Mouse (Mus musculus): ENCODE results near the gene Apba1. TPM values are rescaled to one million over a fixed set of nuclear protein-coding genes. Genes with fewer than 3 reads are reported as not detected.

Gene Apba1
- polyA plus RNA-seq, 1 experiment from 2014 or later, result 0.10 TPM

- H3K9ac ChIP-seq (ENCODE audit: low read depth, low read length), result no peak overlapping the region
- 86% methylated on average over 7 of the region's 7 CpGs for WGBS
- no peak overlapping the region for H3K4me2 ChIP-seq
- ATAC-seq (replicated peaks; ENCODE audit: low FRiP score), result no peak
- H3K4me1 ChIP-seq (replicated peaks; ENCODE audit: control insufficient read depth, insufficient read depth, low read length), result no peaks in the 10 kb centered on the region
- no peak overlapping the region for H3K27ac ChIP-seq (ENCODE audit: low read depth, low read length)
- no peak overlapping the region for H3K4me3 ChIP-seq (ENCODE audit: low read depth, low read length)
- DNase-seq (ENCODE audit: low spot score), result no peak
- H3K9me3 ChIP-seq (ENCODE audit: control insufficient read depth, low read length), result peaks cover 3% of the 10 kb centered on the region; the same call in 1 of the 2 replicates
- no peaks in the 10 kb centered on the region for H3K27me3 ChIP-seq (replicated peaks; ENCODE audit: control insufficient read depth, insufficient read depth, low read length)
- no peaks in the 10 kb centered on the region for H3K36me3 ChIP-seq (ENCODE audit: control insufficient read depth, insufficient read depth, low read length)
Observed at GRCm38 (mm10) chr19:23855832-23856231, 97.1 kb downstream of the Apba1 start.

GRCm38 (mm10) chr19:23858091-23858490 is 99.4 kb downstream of the Apba1 start:
- H3K9ac ChIP-seq (ENCODE audit: low read depth, low read length), result no peak overlapping the region
- no peaks in the 10 kb centered on the region for H3K4me1 ChIP-seq (replicated peaks; ENCODE audit: control insufficient read depth, insufficient read depth, low read length)
- no peak overlapping the region for H3K4me2 ChIP-seq
- no peak for ATAC-seq (replicated peaks; ENCODE audit: low FRiP score)
- peaks cover 3% of the 10 kb centered on the region; the same call in 1 of the 2 replicates for H3K9me3 ChIP-seq (ENCODE audit: control insufficient read depth, low read length)
- whole genome bisulfite sequencing, result 87% methylated on average over 4 of the region's 4 CpGs
- no peaks in the 10 kb centered on the region for H3K36me3 ChIP-seq (ENCODE audit: control insufficient read depth, insufficient read depth, low read length)
- H3K4me3 ChIP-seq (ENCODE audit: low read depth, low read length), result no peak overlapping the region
- H3K27me3 ChIP-seq (replicated peaks; ENCODE audit: control insufficient read depth, insufficient read depth, low read length), result no peaks in the 10 kb centered on the region; the same call in 1 of the 2 replicates
- no peak overlapping the region for H3K27ac ChIP-seq (ENCODE audit: low read depth, low read length)
- no peak for DNase-seq (ENCODE audit: low spot score)

GRCm38 (mm10) chr19:23858781-23859180 is 100.1 kb downstream of the Apba1 start:
- H3K4me1 ChIP-seq (replicated peaks; ENCODE audit: control insufficient read depth, insufficient read depth, low read length), result no peaks in the 10 kb centered on the region
- no peak overlapping the region for H3K9ac ChIP-seq (ENCODE audit: low read depth, low read length)
- no peak for ATAC-seq (replicated peaks; ENCODE audit: low FRiP score)
- DNase-seq (ENCODE audit: low spot score), result no peak
- peaks cover 3% of the 10 kb centered on the region; the same call in 1 of the 2 replicates for H3K9me3 ChIP-seq (ENCODE audit: control insufficient read depth, low read length)
- no peak overlapping the region for H3K27ac ChIP-seq (ENCODE audit: low read depth, low read length)
- no peak overlapping the region for H3K4me2 ChIP-seq
- 91% methylated on average over 9 of the region's 9 CpGs for WGBS
- H3K4me3 ChIP-seq (ENCODE audit: low read depth, low read length), result no peak overlapping the region
- H3K36me3 ChIP-seq (ENCODE audit: control insufficient read depth, insufficient read depth, low read length), result no peaks in the 10 kb centered on the region
- H3K27me3 ChIP-seq (replicated peaks; ENCODE audit: control insufficient read depth, insufficient read depth, low read length), result no peaks in the 10 kb centered on the region; the same call in 1 of the 2 replicates

- DNase-seq (ENCODE audit: low spot score), result no peak
- no peaks in the 10 kb centered on the region for H3K36me3 ChIP-seq (ENCODE audit: control insufficient read depth, insufficient read depth, low read length)
- H3K9me3 ChIP-seq (ENCODE audit: control insufficient read depth, low read length), result peaks cover 3% of the 10 kb centered on the region; the same call in 1 of the 2 replicates
- H3K4me1 ChIP-seq (replicated peaks; ENCODE audit: control insufficient read depth, insufficient read depth, low read length), result no peaks in the 10 kb centered on the region
- WGBS, result 30% methylated on average over 13 of the region's 13 CpGs
- H3K4me2 ChIP-seq, result no peak overlapping the region
- ATAC-seq (replicated peaks; ENCODE audit: low FRiP score), result no peak
- H3K4me3 ChIP-seq (ENCODE audit: low read depth, low read length), result no peak overlapping the region
- H3K9ac ChIP-seq (ENCODE audit: low read depth, low read length), result no peak overlapping the region
- no peaks in the 10 kb centered on the region; the same call in 1 of the 2 replicates for H3K27me3 ChIP-seq (replicated peaks; ENCODE audit: control insufficient read depth, insufficient read depth, low read length)
- H3K27ac ChIP-seq (ENCODE audit: low read depth, low read length), result no peak overlapping the region
Observed at GRCm38 (mm10) chr19:23860151-23860820, 101.6 kb downstream of the Apba1 start.

GRCm38 (mm10) chr19:23862736-23863135 is 104.0 kb downstream of the Apba1 start:
- Histone ChIP-seq H3K27ac (ENCODE audit: low read depth, low read length) (no peak overlapping the region), H3K9me3 (ENCODE audit: control insufficient read depth, low read length) (peaks cover 3% of the 10 kb centered on the region; the same call in 1 of the 2 replicates), H3K4me1 (replicated peaks; ENCODE audit: control insufficient read depth, insufficient read depth, low read length) (no peaks in the 10 kb centered on the region), H3K4me2 (no peak overlapping the region), H3K36me3 (ENCODE audit: control insufficient read depth, insufficient read depth, low read length) (no peaks in the 10 kb centered on the region), H3K4me3 (ENCODE audit: low read depth, low read length) (no peak overlapping the region), H3K27me3 (replicated peaks; ENCODE audit: control insufficient read depth, insufficient read depth, low read length) (no peaks in the 10 kb centered on the region; the same call in 1 of the 2 replicates), H3K9ac (ENCODE audit: low read depth, low read length) (no peak overlapping the region)
- ATAC-seq (replicated peaks; ENCODE audit: low FRiP score) (no peak), DNase-seq (ENCODE audit: low spot score) (no peak)
- WGBS, result 48% methylated on average over 4 of the region's 4 CpGs

GRCm38 (mm10) chr19:23863959-23864358 is 105.3 kb downstream of the Apba1 start:
- Histone ChIP-seq H3K9ac (ENCODE audit: low read depth, low read length) (no peak overlapping the region), H3K9me3 (ENCODE audit: control insufficient read depth, low read length) (no peaks in the 10 kb centered on the region), H3K4me2 (no peak overlapping the region), H3K27ac (ENCODE audit: low read depth, low read length) (no peak overlapping the region), H3K4me3 (ENCODE audit: low read depth, low read length) (no peak overlapping the region), H3K27me3 (replicated peaks; ENCODE audit: control insufficient read depth, insufficient read depth, low read length) (no peaks in the 10 kb centered on the region; the same call in 1 of the 2 replicates), H3K4me1 (replicated peaks; ENCODE audit: control insufficient read depth, insufficient read depth, low read length) (no peaks in the 10 kb centered on the region), H3K36me3 (ENCODE audit: control insufficient read depth, insufficient read depth, low read length) (no peaks in the 10 kb centered on the region)
- ATAC-seq (replicated peaks; ENCODE audit: low FRiP score), result no peak
- DNase-seq (ENCODE audit: low spot score), result no peak
- WGBS, result 75% methylated on average over 3 of the region's 3 CpGs

- Histone ChIP-seq H3K27ac (ENCODE audit: low read depth, low read length) (no peak overlapping the region), H3K9me3 (ENCODE audit: control insufficient read depth, low read length) (no peaks in the 10 kb centered on the region), H3K4me1 (replicated peaks; ENCODE audit: control insufficient read depth, insufficient read depth, low read length) (no peaks in the 10 kb centered on the region), H3K4me3 (ENCODE audit: low read depth, low read length) (no peak overlapping the region), H3K27me3 (replicated peaks; ENCODE audit: control insufficient read depth, insufficient read depth, low read length) (no peaks in the 10 kb centered on the region; the same call in 1 of the 2 replicates), H3K4me2 (no peak overlapping the region), H3K36me3 (ENCODE audit: control insufficient read depth, insufficient read depth, low read length) (no peaks in the 10 kb centered on the region), H3K9ac (ENCODE audit: low read depth, low read length) (no peak overlapping the region)
- no peak for DNase-seq (ENCODE audit: low spot score)
- no peak for ATAC-seq (replicated peaks; ENCODE audit: low FRiP score)
- WGBS, result 84% methylated on average over 9 of the region's 9 CpGs
Observed at GRCm38 (mm10) chr19:23866045-23866444, 107.4 kb downstream of the Apba1 start.

- ATAC-seq (replicated peaks; ENCODE audit: low FRiP score) (no peak), DNase-seq (ENCODE audit: low spot score) (no peak)
- Histone ChIP-seq H3K9me3 (ENCODE audit: control insufficient read depth, low read length) (no peaks in the 10 kb centered on the region), H3K9ac (ENCODE audit: low read depth, low read length) (no peak overlapping the region), H3K27me3 (replicated peaks; ENCODE audit: control insufficient read depth, insufficient read depth, low read length) (no peaks in the 10 kb centered on the region; the same call in 1 of the 2 replicates), H3K4me2 (no peak overlapping the region), H3K4me1 (replicated peaks; ENCODE audit: control insufficient read depth, insufficient read depth, low read length) (no peaks in the 10 kb centered on the region), H3K4me3 (ENCODE audit: low read depth, low read length) (no peak overlapping the region), H3K27ac (ENCODE audit: low read depth, low read length) (no peak overlapping the region), H3K36me3 (ENCODE audit: control insufficient read depth, insufficient read depth, low read length) (no peaks in the 10 kb centered on the region)
- 85% methylated on average over 11 of the region's 11 CpGs for WGBS
Observed at GRCm38 (mm10) chr19:23867052-23867451, 108.4 kb downstream of the Apba1 start.

- H3K4me1 ChIP-seq (replicated peaks; ENCODE audit: control insufficient read depth, insufficient read depth, low read length), result no peaks in the 10 kb centered on the region
- H3K4me2 ChIP-seq, result no peak overlapping the region
- H3K9ac ChIP-seq (ENCODE audit: low read depth, low read length), result no peak overlapping the region
- H3K27me3 ChIP-seq (replicated peaks; ENCODE audit: control insufficient read depth, insufficient read depth, low read length), result no peaks in the 10 kb centered on the region
- no peak overlapping the region for H3K4me3 ChIP-seq (ENCODE audit: low read depth, low read length)
- ATAC-seq (replicated peaks; ENCODE audit: low FRiP score) (no peak), DNase-seq (ENCODE audit: low spot score) (no peak)
- 84% methylated on average over 7 of the region's 7 CpGs for WGBS
- no peak overlapping the region for H3K27ac ChIP-seq (ENCODE audit: low read depth, low read length)
- H3K9me3 ChIP-seq (ENCODE audit: control insufficient read depth, low read length), result no peaks in the 10 kb centered on the region
- no peaks in the 10 kb centered on the region for H3K36me3 ChIP-seq (ENCODE audit: control insufficient read depth, insufficient read depth, low read length)
Observed at GRCm38 (mm10) chr19:23867589-23867988, 108.9 kb downstream of the Apba1 start.
